Mouse (Mus musculus) ES-E14 (cell line): ENCODE data around the gene Uaca.

Experiments used
- CHD2 ChIP-seq: IDR thresholded peaks from 2 replicates; pipeline ENCODE4 v1.6.1; 2014; ENCODE audit warnings: mild to moderate bottlenecking, low read depth, low read length, inconsistent platforms
- ZNF384 ChIP-seq: IDR thresholded peaks from 2 replicates; pipeline ENCODE4 v1.6.1; 2012; ENCODE audit warnings: low read depth, low read length, inconsistent platforms

GRCm38 (mm10) chr9:60870919-60871503 lies 76.7 kb downstream of the Uaca start:
- no peak for TF ChIP-seq CHD2
- no peak for TF ChIP-seq ZNF384
